Mouse (Mus musculus): ENCODE data around the gene Plbd1.
A peak's percentile ranks its signal among the peaks of the same experiment; 100 is the strongest.

Plbd1 gene

DNA sequence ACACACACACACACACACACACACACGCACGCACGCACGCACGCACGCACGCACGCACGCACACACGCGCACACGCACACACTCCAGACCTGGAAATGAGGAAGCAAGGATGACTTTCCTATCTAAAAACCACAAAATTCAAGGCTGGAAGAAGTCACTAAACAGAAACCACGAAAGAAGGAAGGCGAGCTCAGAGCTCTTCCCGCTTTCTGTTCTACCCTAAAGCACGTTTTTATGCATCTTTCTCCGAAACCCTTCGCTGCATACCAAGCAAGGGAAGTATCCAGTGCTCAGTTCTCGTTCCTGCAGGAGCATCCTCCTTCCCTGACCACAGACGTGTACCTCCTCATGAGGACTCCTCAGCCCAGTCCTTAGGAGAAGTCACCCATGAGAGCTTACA lies 7.3 kb downstream of the Plbd1 start:
- DNase-seq (ENCODE audit: extremely low read depth, insufficient read length, low spot score): no peak

DNA sequence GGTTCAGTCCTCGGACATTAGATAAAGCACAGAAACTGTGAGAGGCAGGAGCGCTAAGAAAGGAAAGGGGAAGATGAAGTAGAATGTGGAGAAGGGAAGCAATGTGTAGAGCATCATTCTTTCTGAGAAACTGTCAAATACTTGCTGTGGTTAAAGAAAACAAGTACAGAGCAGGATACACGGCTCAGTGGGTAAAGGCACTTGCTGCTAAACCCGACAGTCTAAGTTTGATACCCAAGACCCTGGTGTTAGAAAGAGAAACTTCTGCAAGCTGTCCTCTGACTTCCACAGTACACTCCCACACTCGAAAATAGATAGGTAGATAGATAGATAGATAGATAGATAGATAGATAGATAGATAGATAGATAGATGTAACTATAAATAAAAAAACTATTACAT lies 8.4 kb downstream of the Plbd1 start:
- DNase-seq (ENCODE audit: extremely low read depth, insufficient read length, low spot score): no peak

DNA sequence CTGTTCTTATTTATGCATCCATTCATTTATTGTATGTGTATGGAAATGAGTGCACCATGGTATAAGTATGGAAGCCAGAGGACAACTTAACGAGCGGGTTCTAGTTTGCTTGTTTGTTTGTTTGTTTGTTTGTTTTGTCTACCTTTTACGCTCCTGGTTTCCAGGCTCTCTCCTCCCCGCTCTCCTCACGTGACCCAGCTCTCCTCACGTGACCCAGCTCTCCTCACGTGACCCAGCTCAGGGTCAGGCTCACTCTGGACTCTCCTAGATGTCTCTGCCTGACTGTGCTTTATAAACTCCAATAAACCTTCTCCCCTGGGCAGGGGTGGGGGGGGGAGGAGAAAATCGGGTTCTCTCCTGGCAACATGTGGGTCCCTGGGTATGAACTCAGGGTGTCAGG lies 11.1 kb downstream of the Plbd1 start:
- no peak for DNase-seq (ENCODE audit: extremely low read depth, insufficient read length, low spot score)

DNA sequence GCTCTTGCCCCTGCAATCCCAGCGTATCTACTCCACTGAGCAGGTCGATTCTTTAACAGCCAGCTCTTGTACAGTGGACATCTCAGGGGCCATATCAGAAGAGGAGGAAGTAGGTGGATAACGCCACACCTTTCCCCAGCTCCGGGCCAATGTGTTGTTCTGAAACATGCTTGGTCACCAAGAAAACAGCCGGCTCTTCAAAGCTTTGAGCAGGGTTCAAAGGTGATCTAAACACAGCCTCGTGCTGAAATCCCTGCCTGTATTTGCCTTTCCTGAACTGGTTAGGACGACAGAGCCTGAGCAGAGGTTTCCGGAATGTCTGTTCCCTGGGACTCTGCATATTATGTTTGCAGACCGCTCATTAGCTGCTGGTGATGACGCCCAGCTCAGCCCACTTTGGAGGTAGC lies 14.3 kb downstream of the Plbd1 start:
- no peak for DNase-seq (ENCODE audit: extremely low read depth, insufficient read length, low spot score)

DNA sequence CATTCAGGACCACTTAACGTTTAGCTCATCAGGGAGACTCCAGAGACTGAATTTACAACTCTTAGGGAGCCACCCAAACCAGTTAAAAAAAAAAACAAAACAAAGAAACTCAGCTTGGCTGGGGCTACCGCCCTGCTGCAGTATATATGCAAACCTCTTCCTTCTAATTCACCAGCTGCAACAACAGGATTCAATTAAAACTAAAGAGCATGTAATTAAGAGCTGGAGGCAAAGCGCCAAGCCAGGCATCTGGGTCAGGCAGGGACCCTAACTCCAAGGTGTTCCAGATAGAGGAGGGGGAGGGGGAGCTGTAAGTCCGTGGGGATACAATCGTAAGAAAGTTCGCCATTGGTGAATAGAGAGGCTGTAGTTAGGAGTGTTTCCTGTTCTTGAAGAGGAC lies 15.5 kb downstream of the Plbd1 start:
- no peak for DNase-seq (ENCODE audit: extremely low read depth, insufficient read length, low spot score)

DNA sequence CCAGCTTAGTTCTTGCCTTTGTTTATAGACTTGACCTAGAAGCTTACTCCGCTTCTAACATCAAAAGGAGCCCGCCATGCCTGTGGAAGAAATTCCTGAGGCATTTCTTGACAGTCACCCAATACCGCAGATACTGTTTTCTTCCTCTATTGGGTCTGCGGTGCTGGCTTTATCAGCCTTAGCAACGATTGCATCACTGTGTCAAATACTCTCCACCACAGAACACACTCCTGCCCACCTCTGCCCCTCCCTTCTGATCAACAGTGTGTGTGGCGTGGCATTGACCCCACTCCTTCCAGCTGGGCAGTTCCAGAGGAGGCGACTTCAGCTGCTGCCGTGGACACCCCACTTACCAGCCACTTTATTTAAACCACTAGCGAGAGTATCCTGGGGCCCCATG lies 16.0 kb downstream of the Plbd1 start:
- DNase-seq (ENCODE audit: extremely low read depth, insufficient read length, low spot score): peak; percentile 70

DNA sequence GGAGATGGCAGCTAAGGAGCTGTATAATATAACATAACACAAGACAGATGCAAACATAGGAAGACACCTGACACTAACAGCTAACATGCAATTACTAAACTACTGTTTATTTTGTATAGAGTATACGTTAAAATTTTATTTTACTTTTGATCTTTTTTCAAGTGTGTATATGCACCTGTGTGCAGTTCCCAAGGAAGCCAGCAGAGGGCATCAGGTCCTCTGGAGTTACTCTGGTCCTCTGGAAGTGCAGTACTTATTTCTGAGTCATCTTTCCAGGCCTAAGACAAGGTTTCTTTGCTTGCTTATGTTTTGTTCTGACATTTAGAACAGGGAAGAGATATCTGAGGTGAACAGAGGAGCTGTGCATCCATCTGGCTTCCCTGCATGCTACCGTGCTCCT lies 17.6 kb downstream of the Plbd1 start:
- no peak for DNase-seq (ENCODE audit: extremely low read depth, insufficient read length, low spot score)

DNA sequence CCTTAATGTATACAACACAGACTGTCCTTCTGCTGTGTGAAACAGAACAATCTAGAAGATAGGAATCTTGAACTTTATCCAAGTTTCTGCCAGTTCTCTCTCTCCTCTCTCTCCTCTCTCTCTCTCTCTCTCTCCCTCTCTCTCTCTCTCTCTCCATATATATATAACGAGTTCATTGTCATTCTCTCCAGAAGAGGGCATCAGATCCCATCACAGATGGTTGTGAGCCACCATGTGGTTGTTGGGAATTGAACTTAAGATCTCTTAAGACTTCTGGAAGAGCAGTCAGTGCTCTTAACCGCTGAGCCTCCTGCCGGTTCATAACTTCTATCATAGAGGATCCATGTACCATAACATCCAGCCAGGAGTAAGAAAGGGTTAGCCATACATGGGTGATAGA lies 26.7 kb downstream of the Plbd1 start:
- DNase-seq (ENCODE audit: extremely low read depth, insufficient read length, low spot score): no peak

DNA sequence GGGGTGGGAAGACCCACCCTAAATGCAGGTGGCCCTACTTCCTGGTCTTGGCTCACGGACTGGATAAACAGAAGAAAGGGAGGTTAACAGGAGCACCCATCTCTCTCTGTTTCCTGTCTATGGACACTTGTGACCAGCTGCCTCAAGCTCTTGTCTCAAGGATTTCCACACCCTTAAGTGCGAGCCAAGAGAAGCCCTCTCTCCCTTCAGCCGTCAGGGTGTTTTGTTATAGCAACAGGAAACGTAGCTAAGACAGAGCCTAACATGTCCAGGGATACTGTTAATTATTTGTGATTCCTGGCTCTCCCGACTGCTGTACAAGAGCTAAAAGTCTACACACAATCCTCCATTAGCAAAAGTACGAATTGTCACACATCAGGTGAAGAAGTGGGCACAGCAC lies 28.0 kb downstream of the Plbd1 start:
- DNase-seq (ENCODE audit: extremely low read depth, insufficient read length, low spot score): no peak

DNA sequence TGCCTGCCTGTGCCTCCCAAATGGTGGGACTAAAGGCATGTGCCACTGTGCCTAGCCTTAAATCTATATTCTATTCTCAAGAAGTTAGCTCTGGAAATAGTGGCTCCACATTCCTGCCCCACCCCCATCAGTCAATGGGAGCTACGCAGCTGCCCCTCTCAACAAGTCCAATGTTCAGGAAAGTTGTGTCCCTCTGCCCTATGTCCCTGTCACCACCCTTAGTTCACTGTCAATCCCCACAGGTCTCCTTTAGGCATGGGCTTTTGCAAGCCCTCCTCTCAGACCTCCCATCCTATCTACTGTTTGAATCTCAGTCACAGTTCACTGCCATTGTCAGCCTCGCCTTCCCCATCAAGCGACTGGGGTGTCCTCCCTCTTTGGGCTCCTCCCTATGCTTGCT lies 28.6 kb downstream of the Plbd1 start:
- no peak for DNase-seq (ENCODE audit: extremely low read depth, insufficient read length, low spot score)

DNA sequence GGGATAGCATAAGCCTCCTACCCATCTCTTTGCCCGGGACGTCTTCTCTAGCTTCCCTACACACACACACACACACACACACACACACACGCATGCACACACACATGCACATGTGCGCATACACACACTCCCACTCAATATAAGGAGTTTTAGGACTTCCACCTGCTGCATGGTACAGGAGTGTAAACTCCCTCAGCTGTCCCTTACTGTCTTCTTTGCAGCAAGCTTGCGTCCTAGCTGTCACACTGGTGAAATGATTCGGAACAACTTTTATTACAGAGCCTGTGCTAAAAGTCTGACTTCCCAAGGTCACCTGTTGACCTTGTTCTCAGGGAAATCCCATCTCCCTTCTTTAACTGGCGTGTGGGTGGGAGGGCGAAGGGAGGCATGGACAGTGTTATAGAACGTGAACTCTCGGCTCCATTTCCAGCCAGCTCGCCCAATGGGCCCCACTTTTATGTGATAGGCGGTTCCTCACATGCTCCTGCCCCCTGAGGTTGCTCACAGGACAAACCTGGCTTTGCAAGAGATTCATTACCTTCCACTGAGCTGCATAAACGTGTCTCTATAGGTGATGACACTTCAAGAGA lies 29.7 kb downstream of the Plbd1 start:
- no peak for DNase-seq (ENCODE audit: extremely low read depth, insufficient read length, low spot score)

DNA sequence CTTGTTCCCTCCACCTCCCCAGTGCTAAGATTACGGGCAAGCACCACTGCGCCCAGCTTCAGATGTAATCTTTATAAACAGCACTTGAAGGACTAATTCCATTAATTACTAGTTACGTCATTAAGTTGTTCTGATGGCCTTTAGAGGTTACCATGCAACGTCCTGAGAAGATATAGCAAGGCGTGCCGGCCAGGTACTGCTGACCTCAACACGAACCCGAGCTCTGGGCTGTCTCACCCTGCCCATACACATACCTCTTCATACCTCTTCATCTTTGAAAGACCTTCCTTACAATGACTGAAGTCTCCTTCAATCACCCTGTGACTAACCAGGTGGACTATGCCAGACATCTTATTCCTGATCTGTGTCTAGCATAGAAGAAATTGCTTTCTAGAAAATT lies 30.2 kb downstream of the Plbd1 start:
- DNase-seq (ENCODE audit: extremely low read depth, insufficient read length, low spot score): no peak

DNA sequence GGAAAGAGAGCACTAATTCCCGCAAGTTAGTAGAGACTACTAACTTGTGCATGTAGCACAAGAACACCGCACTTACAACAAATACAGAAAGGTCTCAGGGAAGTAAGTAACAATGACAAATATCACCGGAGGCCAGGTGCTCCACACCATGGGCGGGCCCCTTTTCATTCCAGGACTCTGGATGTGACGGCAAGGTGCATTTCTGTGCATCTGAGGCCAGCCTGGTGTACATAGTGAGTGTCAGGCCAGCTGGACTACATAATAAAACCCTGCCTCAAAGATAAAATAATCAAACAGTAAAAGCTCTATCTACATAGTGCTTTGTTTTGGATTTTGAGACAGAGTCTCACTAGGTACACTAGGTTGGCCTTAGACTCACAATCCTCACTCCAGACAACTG lies 32.1 kb downstream of the Plbd1 start:
- no peak for DNase-seq (ENCODE audit: extremely low read depth, insufficient read length, low spot score)

DNA sequence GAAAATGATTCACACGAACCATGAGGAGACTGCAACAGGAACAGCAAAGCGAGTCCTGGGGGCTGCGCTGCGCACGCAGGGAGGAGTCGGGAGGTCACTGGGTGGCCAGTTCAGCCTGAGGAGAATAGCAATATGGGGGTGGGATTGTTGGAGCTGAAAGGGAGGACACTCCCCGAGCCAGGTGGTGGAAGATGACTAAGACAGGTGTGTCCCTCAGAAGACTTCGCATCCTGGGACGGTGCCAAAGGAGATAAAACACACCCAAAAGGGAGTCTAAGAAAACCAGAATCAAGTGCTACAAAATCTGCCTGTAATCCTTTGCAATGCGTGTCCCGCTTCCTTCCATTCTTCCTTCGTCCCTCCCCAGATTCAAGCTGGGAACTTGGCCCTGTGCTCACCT lies 36.3 kb downstream of the Plbd1 start:
- no peak for DNase-seq (ENCODE audit: extremely low read depth, insufficient read length, low spot score)

DNA sequence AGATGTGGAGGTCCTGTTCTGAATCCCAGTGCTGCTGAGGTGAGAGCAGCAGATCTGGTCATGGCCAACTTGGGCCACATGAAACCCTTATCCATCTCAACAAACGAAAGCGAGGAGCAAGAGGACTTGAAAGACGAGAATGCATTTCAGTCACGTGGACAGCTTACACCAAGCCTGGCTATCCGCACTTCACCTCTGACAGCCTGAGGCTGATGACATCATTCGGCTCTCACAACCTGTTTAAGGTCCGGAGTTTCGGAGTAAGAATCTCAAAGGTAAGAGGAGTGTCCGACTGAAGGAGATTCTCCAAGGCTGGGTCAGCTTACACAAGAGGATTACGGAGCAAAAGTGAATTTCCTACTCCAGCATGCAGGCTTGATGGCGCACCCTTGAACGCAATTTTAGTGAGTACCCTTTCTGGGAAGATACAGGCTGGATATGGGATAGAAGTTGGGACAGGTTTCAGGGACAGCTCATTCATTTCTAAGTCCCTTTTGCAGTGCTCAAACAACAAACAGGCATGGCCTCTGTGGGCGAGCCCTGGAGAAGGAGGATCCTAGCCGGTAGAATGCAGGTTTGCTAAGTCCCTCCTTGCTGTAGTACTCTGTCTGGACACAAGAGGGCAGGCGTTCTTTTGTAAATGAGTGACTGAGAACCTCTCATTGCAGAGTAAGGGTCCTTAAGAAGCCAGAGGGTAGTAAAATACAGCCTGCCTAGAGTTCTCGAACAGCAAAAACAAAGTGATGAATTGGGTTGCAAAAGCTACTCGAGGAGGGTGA lies 41.2 kb downstream of the Plbd1 start:
- peak; percentile 32 for DNase-seq (ENCODE audit: extremely low read depth, insufficient read length, low spot score)

DNA sequence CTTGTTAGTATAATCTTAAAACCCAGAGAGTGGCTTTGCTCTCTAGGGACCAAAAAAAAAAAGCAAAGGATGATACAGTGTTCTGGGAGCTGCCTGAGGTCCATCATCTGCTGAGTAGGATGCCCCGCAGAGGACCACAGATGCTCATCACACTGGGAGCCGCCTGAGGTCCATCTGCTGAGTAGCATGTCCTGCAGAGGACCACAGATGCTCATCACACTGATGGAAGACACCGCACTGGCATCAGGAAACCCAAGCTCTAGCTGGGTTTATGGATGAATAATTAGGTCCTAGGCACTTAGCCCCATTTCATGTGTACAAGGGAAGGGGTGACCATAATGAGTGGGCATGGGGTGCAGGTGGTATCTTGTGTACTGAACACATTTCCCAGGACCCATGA lies 47.6 kb downstream of the Plbd1 start:
- no peak for DNase-seq (ENCODE audit: extremely low read depth, insufficient read length, low spot score)

DNA sequence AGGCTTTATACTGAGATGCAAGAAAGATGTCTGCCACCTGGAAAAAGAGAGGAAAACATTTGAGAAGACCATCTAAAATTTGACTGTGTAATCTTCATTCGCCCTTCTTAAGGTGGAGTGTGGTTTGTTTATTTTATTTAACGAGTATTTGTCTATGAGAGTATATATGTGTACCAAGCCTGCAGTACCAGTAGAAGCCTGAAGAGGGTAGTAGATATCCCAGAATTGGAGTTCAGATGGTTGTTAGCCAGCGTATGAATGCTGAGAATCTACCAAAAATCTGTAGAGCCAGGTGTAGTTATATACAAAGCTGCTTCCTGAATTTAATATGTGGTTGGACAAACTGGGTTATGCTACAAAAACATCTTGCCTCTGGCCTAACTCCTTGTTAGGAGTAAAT lies 49.4 kb downstream of the Plbd1 start:
- no peak for DNase-seq (ENCODE audit: extremely low read depth, insufficient read length, low spot score)

DNA sequence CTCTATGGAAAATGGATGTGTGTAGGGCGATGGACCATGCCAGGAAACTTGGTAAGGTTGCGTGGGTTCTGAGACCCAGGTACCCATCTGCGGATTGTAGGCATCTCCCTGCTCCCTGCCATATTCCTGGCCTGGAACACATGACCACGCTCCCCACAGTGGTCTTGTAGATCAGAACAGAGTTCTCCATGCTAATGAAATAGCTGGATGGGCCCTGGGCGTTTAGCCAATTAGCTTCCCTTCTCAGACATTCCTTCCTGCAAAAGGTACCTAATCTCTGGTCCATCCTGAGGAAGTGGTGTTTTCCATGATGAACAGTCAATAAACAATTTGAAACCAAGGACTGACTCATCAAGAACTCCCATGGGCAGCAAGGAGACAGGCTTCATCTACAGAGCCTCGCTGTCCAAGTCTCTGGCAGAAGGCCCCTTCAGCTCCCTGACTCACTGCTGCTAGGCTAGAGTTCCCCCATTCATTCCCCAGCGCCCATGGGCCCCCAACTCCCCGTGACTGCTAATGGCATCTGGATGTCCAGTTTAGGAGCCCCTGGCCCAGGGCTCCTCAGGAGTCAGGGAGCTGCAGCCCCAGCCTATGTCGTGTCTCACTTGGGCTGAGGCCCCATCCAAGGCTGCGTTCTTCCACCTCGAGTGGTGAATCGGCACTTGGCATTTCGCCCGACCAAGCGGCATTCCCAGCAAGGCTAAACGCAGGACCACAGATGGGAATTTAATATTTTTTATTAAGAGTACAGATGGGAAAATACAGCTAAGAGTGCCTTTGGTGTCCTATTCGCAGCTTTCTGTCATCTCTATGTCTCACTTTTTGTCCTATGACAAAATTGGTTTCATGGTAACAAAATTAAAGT lies 50.1 kb downstream of the Plbd1 start:
- DNase-seq (ENCODE audit: extremely low read depth, insufficient read length, low spot score): peak; percentile 92

DNA sequence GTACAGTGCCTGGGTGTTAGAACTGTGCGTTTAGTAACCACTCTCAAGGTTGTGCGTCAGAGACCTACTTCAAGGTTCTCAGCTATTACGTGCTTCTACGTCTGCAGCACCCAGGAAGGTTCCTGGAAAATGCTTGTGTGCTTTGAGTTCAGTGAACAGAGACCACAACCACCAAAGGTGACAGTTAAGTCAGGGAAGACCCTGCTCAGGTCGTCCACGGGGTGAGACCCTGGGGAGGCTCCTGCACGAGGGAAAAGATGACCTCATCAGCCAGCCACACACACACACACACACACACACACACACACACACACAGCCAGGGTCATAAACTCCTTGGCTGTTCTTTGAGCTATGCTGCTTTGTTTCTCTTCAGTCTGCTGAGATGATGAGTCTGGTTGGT lies 59.1 kb downstream of the Plbd1 start:
- no peak for DNase-seq (ENCODE audit: extremely low read depth, insufficient read length, low spot score)

DNA sequence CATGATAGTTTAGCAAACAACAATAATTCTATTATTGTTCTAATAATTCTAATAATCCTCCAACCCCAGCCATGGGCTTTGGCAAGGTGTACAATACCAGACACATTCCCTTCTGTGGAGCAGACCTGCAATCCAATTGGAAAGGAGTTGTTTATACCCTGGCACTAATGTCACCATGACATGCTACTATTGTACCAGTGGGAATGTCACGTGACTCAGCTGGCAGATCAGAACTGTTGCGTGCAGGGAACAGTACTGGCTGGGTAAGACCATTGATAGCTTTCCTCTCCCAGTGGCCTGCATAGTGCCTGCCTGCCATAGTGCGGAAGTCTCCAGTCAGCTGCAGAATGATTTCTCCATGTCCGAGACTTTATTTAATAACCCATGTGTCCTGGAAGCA lies 67.2 kb downstream of the Plbd1 start:
- DNase-seq (ENCODE audit: extremely low read depth, insufficient read length, low spot score): no peak

DNA sequence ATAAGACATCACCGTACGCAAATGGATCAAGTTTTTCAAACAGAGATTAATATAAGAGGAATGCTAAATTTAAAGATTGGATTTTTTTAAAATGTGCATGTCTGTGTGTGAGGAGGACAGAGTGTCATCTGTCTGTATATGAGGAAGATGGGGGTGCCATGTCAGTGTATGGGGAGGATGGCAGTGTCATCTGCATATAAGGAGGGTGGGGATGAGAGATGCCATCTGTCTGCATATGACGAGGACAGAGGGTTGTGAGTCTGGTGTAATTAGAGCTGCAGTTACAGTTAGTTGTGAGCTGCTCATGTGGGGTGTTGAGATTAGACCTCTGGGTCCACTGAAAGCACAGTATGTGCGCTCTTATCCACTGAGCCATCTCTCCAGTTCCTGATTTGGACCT lies 71.0 kb downstream of the Plbd1 start:
- no peak for DNase-seq (ENCODE audit: extremely low read depth, insufficient read length, low spot score)

DNA sequence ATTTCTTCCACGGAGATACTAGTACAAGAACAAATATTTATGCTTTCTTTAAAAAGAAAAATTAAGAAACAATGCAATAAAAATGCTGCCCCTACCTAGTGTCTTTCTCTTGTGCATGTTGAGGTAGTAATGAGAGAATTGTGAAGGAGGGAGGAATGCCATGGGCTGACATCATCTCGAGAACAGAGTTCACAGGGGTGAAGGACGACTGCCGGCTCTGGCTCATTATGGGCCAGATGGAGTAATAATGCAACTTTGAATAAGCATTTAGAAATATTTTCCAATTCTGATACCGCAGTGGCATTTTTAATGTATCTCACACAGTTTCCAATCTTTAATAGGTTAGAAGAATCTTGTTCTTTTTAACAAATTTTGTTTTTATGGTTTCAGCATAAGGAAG lies 95.7 kb downstream of the Plbd1 start:
- no peak for DNase-seq (ENCODE audit: extremely low read depth, insufficient read length, low spot score)

Measured in 3134 (cell line).